Mouse (Mus musculus): ENCODE measurements around the gene Magi3.

- no peak for TF ChIP-seq CTCF (IDR thresholded peaks at IDR 0.05)
- no peak for TF ChIP-seq EP300 (IDR thresholded peaks at IDR 0.05)
Measured at GRCm38 (mm10) chr3:104032747-104033146, 187.4 kb downstream of the Magi3 start.

Measured in lung, postnatal 0 days (tissue).